Mouse (Mus musculus) liver, embryonic 11.5 days (tissue): ENCODE measurements around the gene Pitpnc1. TPM values are rescaled to one million over a fixed set of nuclear protein-coding genes. Genes with fewer than 3 reads are reported as not detected.

Source experiments
- ATAC-seq: fragments of 200-750 bp; cut with Nextera tagmentation; replicated peaks from 2 replicates; pipeline ENCODE4 v1.8.0; 2017; ENCODE audit warnings: moderate number of reproducible peaks, mild to moderate bottlenecking, moderate TSS enrichment, moderate library complexity; ENCODE audit not compliant: low FRiP score
- DNase-seq: peaks from one replicate; pipeline ENCODE4 v3.0.0-alpha.2; 2017; ENCODE audit warnings: low spot score
- H3K27ac ChIP-seq: fragments of 300-500 bp; sonication (generic); 2 replicates; pipeline ENCODE4 v1.5.1; 2014; ENCODE audit warnings: mild to moderate bottlenecking, low read depth, low read length, control low read depth
- H3K27me3 ChIP-seq: fragments of 300-500 bp; sonication (generic); replicated peaks from 2 replicates; pipeline ENCODE4 v1.6.1; 2014; ENCODE audit warnings: low read length, mixed read lengths; ENCODE audit not compliant: control insufficient read depth, insufficient read depth
- H3K36me3 ChIP-seq: fragments of 300-500 bp; sonication (generic); 2 replicates; pipeline ENCODE4 v1.6.1; 2014; ENCODE audit warnings: mild to moderate bottlenecking, low read length, moderate library complexity, mixed read lengths; ENCODE audit not compliant: control insufficient read depth, insufficient read depth
- H3K4me1 ChIP-seq: fragments of 300-500 bp; sonication (generic); replicated peaks from 2 replicates; pipeline ENCODE4 v1.6.1; 2014; ENCODE audit warnings: low read length, mixed read lengths; ENCODE audit not compliant: control insufficient read depth, insufficient read depth
- H3K4me2 ChIP-seq: fragments of 300-500 bp; sonication (generic); 2 replicates; pipeline ENCODE4 v1.6.1; 2014; ENCODE audit warnings: mild to moderate bottlenecking, control low read depth, moderate library complexity
- H3K4me3 ChIP-seq: fragments of 300-500 bp; sonication (generic); 2 replicates; pipeline ENCODE4 v1.5.1; 2014; ENCODE audit warnings: low read depth, low read length, control low read depth
- H3K9ac ChIP-seq: fragments of 300-500 bp; sonication (generic); 2 replicates; pipeline ENCODE4 v1.6.1; 2014; ENCODE audit warnings: low read depth, low read length, control low read depth
- H3K9me3 ChIP-seq: fragments of 300-500 bp; sonication (generic); 2 replicates; pipeline ENCODE4 v1.6.1; 2016; ENCODE audit warnings: low read length, inconsistent platforms, mixed read lengths; ENCODE audit not compliant: control insufficient read depth
- WGBS: fragments of 180-500 bp; shearing (Covaris S2); extraction: QIAGEN DNeasy Blood & Tissue Kit; methylation state at CpG from one replicate; pipeline ENCODE4 v1.1.7; 2014; 5-methylcytosine and 5-hydroxymethylcytosine counted together
- polyA plus RNA-seq: library from polyadenylated mRNA; unstranded; fragments of >200 nt; fragmentation: Nextera tagmentation; extraction: Ambion mirVana; gene quantifications from 2 replicates; pipeline ENCODE4 v1.2.1, GENCODE M21; 2014

The Pitpnc1 gene
- polyA plus RNA-seq, 1 experiment from 2014 or later: 19.2 TPM

GRCm38 (mm10) chr11:107438140-107438539, 32.4 kb downstream of the Pitpnc1 start:
- Histone ChIP-seq H3K36me3 (no peaks in the 10 kb centered on the region), H3K27ac (no peak overlapping the region), H3K27me3 (no peaks in the 10 kb centered on the region), H3K9me3 (no peaks in the 10 kb centered on the region), H3K4me3 (no peak overlapping the region), H3K9ac (no peak overlapping the region), H3K4me2 (no peak overlapping the region), H3K4me1 (peaks cover 16% of the 10 kb centered on the region)
- DNase-seq (no peak), ATAC-seq (no peak)
- WGBS: 85% methylated on average over 3 of the region's 3 CpGs

- no peak overlapping the region for H3K9ac ChIP-seq
- DNase-seq (no peak), ATAC-seq (no peak)
- WGBS: 82% methylated on average over 4 of the region's 4 CpGs
- peaks cover 16% of the 10 kb centered on the region for H3K4me1 ChIP-seq
- no peaks in the 10 kb centered on the region for H3K27me3 ChIP-seq
- H3K27ac ChIP-seq: no peak overlapping the region
- H3K4me2 ChIP-seq: no peak overlapping the region
- H3K4me3 ChIP-seq: no peak overlapping the region
- no peaks in the 10 kb centered on the region for H3K9me3 ChIP-seq
- no peaks in the 10 kb centered on the region for H3K36me3 ChIP-seq
These were observed 32.8 kb downstream of the Pitpnc1 start for GRCm38 (mm10) chr11:107437723-107438122.

DNA sequence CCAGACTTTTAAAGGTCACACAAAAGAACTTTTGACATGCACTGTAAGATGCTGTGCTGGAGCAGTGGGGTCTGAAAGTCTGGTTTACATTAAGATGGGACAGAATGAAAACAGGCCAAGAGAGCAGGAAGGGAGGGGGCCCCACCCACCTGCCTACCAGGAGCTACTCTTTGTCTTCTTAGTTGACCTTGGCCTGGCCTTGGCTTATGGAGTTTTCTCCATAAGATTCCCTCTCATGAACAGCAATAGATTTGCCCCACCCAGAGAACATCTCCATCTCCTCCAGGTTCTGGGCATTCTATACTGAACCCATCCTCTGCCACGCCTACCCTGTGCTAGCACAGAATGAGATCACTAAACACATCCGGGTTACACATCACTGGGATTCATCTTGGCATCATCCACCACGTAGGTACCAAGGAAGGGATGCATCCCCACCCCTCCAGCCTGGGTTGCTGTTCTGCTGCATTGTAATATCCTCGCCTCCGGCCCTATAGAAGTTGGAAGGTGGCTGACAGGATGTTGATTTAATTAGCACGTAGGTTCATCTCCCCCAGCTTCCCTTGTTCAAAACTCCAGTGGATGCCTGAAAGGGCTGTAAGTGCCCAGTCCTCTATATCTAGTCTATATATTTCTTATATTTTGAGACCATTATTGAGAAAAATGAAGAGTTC, 34.6 kb downstream of the Pitpnc1 start:
- no peaks in the 10 kb centered on the region for H3K36me3 ChIP-seq
- no peaks in the 10 kb centered on the region for H3K27me3 ChIP-seq
- WGBS: 87% methylated on average over 6 of the region's 6 CpGs
- no peak overlapping the region for H3K4me3 ChIP-seq
- no peak overlapping the region for H3K4me2 ChIP-seq
- DNase-seq: no peak
- no peak overlapping the region for H3K9ac ChIP-seq
- peaks cover 11% of the 10 kb centered on the region for H3K4me1 ChIP-seq
- ATAC-seq: no peak
- H3K27ac ChIP-seq: no peak overlapping the region
- H3K9me3 ChIP-seq: no peaks in the 10 kb centered on the region

GRCm38 (mm10) chr11:107431197-107431965, 39.1 kb downstream of the Pitpnc1 start:
- ATAC-seq (no peak), DNase-seq (no peak)
- H3K9ac ChIP-seq: no peak overlapping the region
- no peaks in the 10 kb centered on the region for H3K9me3 ChIP-seq
- H3K27me3 ChIP-seq: no peaks in the 10 kb centered on the region
- no peak overlapping the region for H3K27ac ChIP-seq
- no peak overlapping the region for H3K4me3 ChIP-seq
- H3K36me3 ChIP-seq: no peaks in the 10 kb centered on the region
- no peaks in the 10 kb centered on the region; the same call in 1 of the 2 replicates for H3K4me1 ChIP-seq
- H3K4me2 ChIP-seq: no peak overlapping the region
- 75% methylated on average over 7 of the region's 7 CpGs for WGBS

GRCm38 (mm10) chr11:107428011-107428410, 42.5 kb downstream of the Pitpnc1 start:
- DNase-seq (no peak), ATAC-seq (no peak)
- H3K9me3 ChIP-seq: no peaks in the 10 kb centered on the region
- no peak overlapping the region for H3K4me3 ChIP-seq
- WGBS: 82% methylated on average over 10 of the region's 10 CpGs
- peaks cover 3% of the 10 kb centered on the region for H3K4me1 ChIP-seq
- H3K27me3 ChIP-seq: no peaks in the 10 kb centered on the region
- no peak overlapping the region for H3K4me2 ChIP-seq
- H3K36me3 ChIP-seq: no peaks in the 10 kb centered on the region
- no peak overlapping the region for H3K9ac ChIP-seq
- no peak overlapping the region for H3K27ac ChIP-seq

- H3K9ac ChIP-seq: no peak overlapping the region
- no peaks in the 10 kb centered on the region for H3K9me3 ChIP-seq
- H3K4me1 ChIP-seq: peaks cover 21% of the 10 kb centered on the region
- ATAC-seq (no peak), DNase-seq (no peak)
- H3K27ac ChIP-seq: no peak overlapping the region
- WGBS: 92% methylated on average over 12 of the region's 12 CpGs
- no peak overlapping the region for H3K4me3 ChIP-seq
- no peaks in the 10 kb centered on the region for H3K36me3 ChIP-seq
- no peaks in the 10 kb centered on the region for H3K27me3 ChIP-seq
- H3K4me2 ChIP-seq: no peak overlapping the region
These were observed 46.3 kb downstream of the Pitpnc1 start for GRCm38 (mm10) chr11:107424176-107424575.

- H3K4me1 ChIP-seq: peaks cover 31% of the 10 kb centered on the region
- ATAC-seq: no peak
- DNase-seq: no peak
These were observed 48.1 kb downstream of the Pitpnc1 start for GRCm38 (mm10) chr11:107422356-107422754.

DNA sequence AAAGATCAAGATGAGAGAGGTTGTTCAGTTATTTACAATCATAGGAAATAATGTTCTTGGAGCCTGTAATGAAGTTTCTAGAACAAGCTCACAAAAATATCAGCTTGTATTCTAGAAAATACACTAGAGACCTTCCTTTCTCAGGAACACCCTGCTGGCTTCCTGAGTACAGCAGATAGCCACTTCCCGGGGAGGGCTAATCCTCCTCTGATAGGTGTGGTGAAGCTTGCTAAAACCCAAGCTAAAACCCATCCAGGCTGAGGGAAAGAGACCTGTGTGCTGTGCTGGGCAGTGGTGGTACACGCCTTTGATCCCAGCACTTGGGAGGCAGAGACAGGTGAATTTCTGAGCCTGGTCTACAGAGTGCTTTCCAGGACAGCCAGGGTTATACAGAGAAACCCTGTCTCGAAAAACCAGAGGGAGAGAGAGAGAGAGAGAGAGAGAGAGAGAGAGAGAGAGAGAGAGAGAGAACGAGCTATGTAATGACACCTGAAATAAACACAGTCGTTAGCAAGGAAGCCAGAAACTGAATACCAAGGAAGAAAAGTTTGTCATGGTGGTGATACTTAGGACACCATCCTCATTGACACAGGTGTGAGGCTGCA, 48.6 kb downstream of the Pitpnc1 start:
- 31% methylated on average over 5 of the region's 5 CpGs for WGBS

More at GRCm38 (mm10) chr11:107422356-107422754, 48.1 kb downstream of the Pitpnc1 start:
- Histone ChIP-seq H3K9ac (0 out of 2 replicates have a peak overlapping the region, but pooled peaks have one; percentile 14), H3K36me3 (no peaks in the 10 kb centered on the region), H3K4me2 (peak overlapping the region; percentile 37; the same call in 1 of the 2 replicates), H3K27me3 (no peaks in the 10 kb centered on the region), H3K4me3 (no peak overlapping the region), H3K27ac (peak overlapping the region; percentile 20), H3K9me3 (no peaks in the 10 kb centered on the region)
- 45% methylated on average over 5 of the region's 5 CpGs for WGBS

More for the DNA sequence above, 48.6 kb downstream of the Pitpnc1 start:
- DNase-seq (no peak), ATAC-seq (peak; percentile 69)
- no peaks in the 10 kb centered on the region for H3K9me3 ChIP-seq
- H3K4me3 ChIP-seq: no peak overlapping the region
- H3K9ac ChIP-seq: no peak overlapping the region
- peak overlapping the region; percentile 20 for H3K27ac ChIP-seq
- no peaks in the 10 kb centered on the region for H3K36me3 ChIP-seq
- peaks cover 36% of the 10 kb centered on the region for H3K4me1 ChIP-seq
- no peaks in the 10 kb centered on the region for H3K27me3 ChIP-seq
- peak overlapping the region; percentile 37 for H3K4me2 ChIP-seq
